Mouse (Mus musculus) intestine, embryonic 14.5 days (tissue): ENCODE measurements around the gene Itih1. TPM values are rescaled to one million over a fixed set of nuclear protein-coding genes. Genes with fewer than 3 reads are reported as not detected.

Experiments used
- ATAC-seq: fragments of 200-750 bp; cut with Nextera tagmentation; replicated peaks from 2 replicates; pipeline ENCODE4 v1.8.0; 2017; ENCODE audit warnings: low read depth, moderate number of reproducible peaks, moderate TSS enrichment, moderate library complexity; ENCODE audit not compliant: low FRiP score, low TSS enrichment
- DNase-seq: peaks from one replicate; pipeline ENCODE4 v3.0.0-alpha.2; 2018; ENCODE audit warnings: low spot score
- H3K27ac ChIP-seq: fragments of 300-500 bp; sonication (generic); 2 replicates; pipeline ENCODE4 v1.5.1; 2014; ENCODE audit warnings: low read depth, mild to moderate bottlenecking, control low read depth
- H3K27me3 ChIP-seq: fragments of 300-500 bp; sonication (generic); replicated peaks from 2 replicates; pipeline ENCODE4 v1.6.1; 2014; ENCODE audit warnings: low read length, control low read depth; ENCODE audit not compliant: control insufficient read depth, insufficient read depth
- H3K36me3 ChIP-seq: fragments of 300-500 bp; sonication (generic); 2 replicates; pipeline ENCODE4 v1.6.1; 2014; ENCODE audit warnings: low read length, control low read depth; ENCODE audit not compliant: control insufficient read depth, insufficient read depth
- H3K4me1 ChIP-seq: fragments of 300-500 bp; sonication (generic); replicated peaks from 2 replicates; pipeline ENCODE4 v1.6.1; 2014; ENCODE audit warnings: low read length, control low read depth, mixed read lengths; ENCODE audit not compliant: control insufficient read depth, insufficient read depth
- H3K4me2 ChIP-seq: fragments of 300-500 bp; sonication (generic); 2 replicates; pipeline ENCODE4 v1.6.1; 2014; ENCODE audit warnings: low read length
- H3K4me3 ChIP-seq: fragments of 300-500 bp; sonication (generic); 2 replicates; pipeline ENCODE4 v1.5.1; 2014; ENCODE audit warnings: low read depth, low read length, control low read depth, mixed read lengths
- H3K9ac ChIP-seq: fragments of 300-500 bp; sonication (generic); 2 replicates; pipeline ENCODE4 v1.6.1; 2014; ENCODE audit warnings: mild to moderate bottlenecking, low read length
- H3K9me3 ChIP-seq: fragments of 300-500 bp; sonication (generic); 2 replicates; pipeline ENCODE4 v1.6.1; 2016; ENCODE audit warnings: low read length, control low read depth; ENCODE audit not compliant: control insufficient read depth
- WGBS: fragments of 180-500 bp; shearing (Covaris S2); extraction: QIAGEN DNeasy Blood & Tissue Kit; methylation state at CpG from one replicate; pipeline ENCODE4 v1.1.7; 2014; 5-methylcytosine and 5-hydroxymethylcytosine counted together
- polyA plus RNA-seq: library from polyadenylated mRNA; unstranded; fragments of >200 nt; fragmentation: Nextera tagmentation; extraction: Ambion mirVana; gene quantifications from 2 replicates; pipeline ENCODE4 v1.2.1, GENCODE M21; 2014

Itih1 gene
- polyA plus RNA-seq, 1 experiment from 2014 or later = not detected

- no peak; the same call in 1 of the 2 replicates for ATAC-seq
- no peaks in the 10 kb centered on the region for H3K36me3 ChIP-seq
- peak; percentile 83 for DNase-seq
- WGBS = 66% methylated on average over 11 of the region's 11 CpGs
- H3K9ac ChIP-seq = no peak overlapping the region
- H3K4me3 ChIP-seq = no peak overlapping the region
- H3K4me1 ChIP-seq = no peaks in the 10 kb centered on the region
- no peaks in the 10 kb centered on the region for H3K27me3 ChIP-seq
- H3K4me2 ChIP-seq = no peak overlapping the region
- H3K9me3 ChIP-seq = no peaks in the 10 kb centered on the region
- H3K27ac ChIP-seq = no peak overlapping the region
Measured at GRCm38 (mm10) chr14:30943860-30944674, 978 bp upstream of the Itih1 start.

GRCm38 (mm10) chr14:30942254-30942653, 835 bp downstream of the Itih1 start:
- Histone ChIP-seq H3K4me3 (no peak overlapping the region), H3K4me2 (no peak overlapping the region), H3K27me3 (no peaks in the 10 kb centered on the region), H3K36me3 (no peaks in the 10 kb centered on the region), H3K9me3 (no peaks in the 10 kb centered on the region), H3K27ac (no peak overlapping the region), H3K9ac (no peak overlapping the region), H3K4me1 (no peaks in the 10 kb centered on the region)
- ATAC-seq = no peak
- 92% methylated on average over 4 of the region's 4 CpGs for WGBS
- no peak for DNase-seq

DNA sequence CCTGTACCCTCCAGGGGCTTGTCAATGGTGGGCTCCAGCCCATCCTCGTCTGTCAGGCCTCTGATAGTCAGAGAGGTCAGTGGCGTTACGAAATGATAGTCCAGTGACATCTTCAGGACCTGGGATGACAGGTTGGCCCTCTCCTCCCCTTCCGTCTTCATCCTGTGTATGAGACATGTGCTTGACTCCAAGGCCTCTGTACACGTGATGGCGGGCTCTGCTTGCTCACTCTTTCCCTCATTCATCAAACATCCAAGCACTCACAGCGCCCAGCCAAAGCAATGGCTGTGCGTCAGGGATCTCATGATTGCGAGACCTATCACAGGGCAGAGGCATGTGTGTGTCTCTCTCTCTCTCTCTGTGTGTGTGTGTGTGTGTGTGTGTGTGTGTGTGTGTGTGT, 9.7 kb downstream of the Itih1 start:
- no peak for ATAC-seq
- no peak overlapping the region for H3K27ac ChIP-seq
- no peak overlapping the region for H3K4me2 ChIP-seq
- H3K36me3 ChIP-seq = no peaks in the 10 kb centered on the region
- no peak overlapping the region for H3K4me3 ChIP-seq
- WGBS = 82% methylated on average over 9 of the region's 9 CpGs
- H3K9me3 ChIP-seq = no peaks in the 10 kb centered on the region
- H3K9ac ChIP-seq = no peak overlapping the region
- no peak for DNase-seq
- no peaks in the 10 kb centered on the region for H3K4me1 ChIP-seq
- no peaks in the 10 kb centered on the region for H3K27me3 ChIP-seq

- Histone ChIP-seq H3K27me3 (no peaks in the 10 kb centered on the region), H3K9me3 (no peaks in the 10 kb centered on the region), H3K4me1 (no peaks in the 10 kb centered on the region), H3K27ac (no peak overlapping the region), H3K9ac (no peak overlapping the region), H3K4me2 (no peak overlapping the region), H3K4me3 (no peak overlapping the region), H3K36me3 (no peaks in the 10 kb centered on the region)
- DNase-seq (no peak), ATAC-seq (no peak)
- WGBS = 84% methylated on average over 4 of the region's 4 CpGs
Measured at GRCm38 (mm10) chr14:30930386-30930785, 12.7 kb downstream of the Itih1 start.

- Histone ChIP-seq H3K27ac (no peak overlapping the region), H3K27me3 (no peaks in the 10 kb centered on the region), H3K4me3 (no peak overlapping the region), H3K4me1 (no peaks in the 10 kb centered on the region), H3K36me3 (no peaks in the 10 kb centered on the region), H3K4me2 (no peak overlapping the region), H3K9ac (no peak overlapping the region), H3K9me3 (no peaks in the 10 kb centered on the region)
- DNase-seq (no peak), ATAC-seq (no peak)
- WGBS = 89% methylated on average over 3 of the region's 3 CpGs
Measured at GRCm38 (mm10) chr14:30925492-30925891, 17.6 kb downstream of the Itih1 start.

DNA sequence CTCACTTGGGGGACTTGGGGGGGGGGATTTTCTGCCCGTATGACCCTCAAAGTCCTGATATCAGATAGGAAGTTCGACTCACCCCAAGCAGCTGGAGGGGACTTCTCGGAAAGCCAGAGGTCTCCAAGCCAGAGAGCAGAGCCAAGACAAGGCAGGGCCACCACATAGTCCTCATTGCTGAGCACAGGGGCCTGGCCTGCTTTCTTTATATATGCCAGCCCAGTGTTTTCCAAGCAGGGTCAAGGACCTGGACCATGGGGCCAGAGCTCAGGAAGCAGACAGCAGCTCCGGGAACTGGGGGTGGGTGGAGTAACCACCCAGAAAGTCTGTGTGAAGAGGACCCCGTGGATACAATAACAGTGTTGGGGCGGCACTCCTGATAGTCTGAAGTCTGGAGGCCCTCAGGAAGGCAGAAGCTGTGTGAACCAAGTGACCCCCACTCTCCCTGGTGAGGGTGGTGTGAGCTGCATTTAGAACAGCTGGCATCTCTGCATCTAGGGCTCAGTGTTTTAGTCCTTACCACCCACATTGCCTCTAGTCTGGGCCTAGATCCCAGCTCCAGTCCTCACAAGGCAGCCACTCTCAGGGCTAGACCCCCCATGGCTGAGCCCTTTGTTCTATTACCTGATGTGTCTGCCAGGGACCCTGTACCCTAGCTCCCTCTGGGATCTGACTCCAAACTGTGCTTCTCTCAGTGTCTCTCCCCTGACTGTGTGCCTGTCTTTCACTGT, 19.5 kb downstream of the Itih1 start, which contains the start of gene Itih3:
Itih3 (minus strand) TSS at position 386 of the 731 bp plus-strand sequence.
- Histone ChIP-seq H3K27ac (no peak within 1 kb of the TSS), H3K9ac (no peak within 1 kb of the TSS), H3K4me1 (no peaks in the 10 kb centered on the region), H3K9me3 (no peaks in the 10 kb centered on the region), H3K4me3 (no peak within 1 kb of the TSS), H3K36me3 (no peaks in the 10 kb centered on the region), H3K27me3 (no peaks in the 10 kb centered on the region), H3K4me2 (no peak within 1 kb of the TSS)
- 42% methylated on average over 6 of the region's 6 CpGs for WGBS
- ATAC-seq (no peak), DNase-seq (no peak)

- Histone ChIP-seq H3K36me3 (no peaks in the 10 kb centered on the region), H3K4me2 (no peak overlapping the region), H3K4me1 (no peaks in the 10 kb centered on the region), H3K4me3 (no peak overlapping the region), H3K9me3 (no peaks in the 10 kb centered on the region), H3K9ac (no peak overlapping the region), H3K27ac (no peak overlapping the region), H3K27me3 (no peaks in the 10 kb centered on the region)
- ATAC-seq (no peak), DNase-seq (no peak)
- WGBS = 59% methylated on average over 8 of the region's 8 CpGs
Measured at GRCm38 (mm10) chr14:30922053-30922670, 20.9 kb downstream of the Itih1 start.

- ATAC-seq (no peak), DNase-seq (no peak)
- no peak overlapping the region for H3K4me2 ChIP-seq
- H3K27ac ChIP-seq = no peak overlapping the region; the same call in 1 of the 2 replicates
- H3K9me3 ChIP-seq = no peaks in the 10 kb centered on the region
- no peak overlapping the region for H3K4me3 ChIP-seq
- H3K9ac ChIP-seq = no peak overlapping the region
- no peaks in the 10 kb centered on the region for H3K36me3 ChIP-seq
- no peaks in the 10 kb centered on the region for H3K27me3 ChIP-seq
- H3K4me1 ChIP-seq = no peaks in the 10 kb centered on the region
- WGBS = 76% methylated on average over 1 of the region's 1 CpGs
Measured at GRCm38 (mm10) chr14:30916516-30916915, 26.6 kb downstream of the Itih1 start.
